Mouse (Mus musculus): ENCODE data around the gene Gm5431.

DNA sequence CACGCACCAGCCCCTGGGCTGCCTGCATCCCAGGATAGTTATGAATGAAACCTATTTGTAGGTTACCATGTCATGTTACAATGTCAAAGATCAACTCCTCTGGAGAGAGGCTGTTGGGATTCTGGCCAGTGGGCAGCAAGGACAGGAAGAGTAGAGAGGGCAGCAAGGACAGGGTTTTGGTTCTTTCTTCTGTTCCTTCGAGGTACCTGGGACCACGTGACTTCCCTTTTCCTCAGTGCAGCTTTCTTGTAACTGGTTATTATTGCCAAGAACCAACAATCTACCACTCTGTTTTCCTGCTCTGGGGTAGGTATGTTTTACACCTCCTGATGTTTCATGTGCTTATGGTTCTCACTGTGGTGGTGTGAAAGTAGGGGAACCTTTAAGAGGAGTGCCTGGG lies 38.2 kb downstream of the Gm5431 start:
- TF ChIP-seq CTCF (IDR thresholded peaks at IDR 0.05; ENCODE audit: low read depth, low read length) = no peak
- no peak for TF ChIP-seq POLR2A (IDR thresholded peaks at IDR 0.05; ENCODE audit: borderline replicate concordance, low read depth, low read length)

All from bone marrow macrophage, adult 2 months (primary cell).